Comparison of ENCODE assay signal across 17 mouse cellular contexts in genomic region chr15:59888131-59888459, GRCm38 (mm10).
DNase-seq lines count a peak whose midpoint lies in the region; ATAC-seq and TF ChIP-seq lines count a peak whose summit lies in the region.
"Had no signal": no experiment of that assay in that cellular context is flagged by ENCODE, and none has a peak within 500 bp of the region (broad histone marks: within the 10 kb centered on the region; RNA-seq: fewer than 3 reads in every experiment).

No protein-coding gene starts in this region.

- 0 out of 2 replicates have a peak, but pooled peaks cover 2% of the 10 kb centered on the region for H3K9me3 ChIP-seq in heart, embryonic 12.5 days (replicated peaks)
- no peaks in the 10 kb centered on the region for H3K9me3 ChIP-seq in liver, postnatal 0 days (ENCODE audit: low read length)
- H3K9me3 ChIP-seq in liver, embryonic 11.5 days (ENCODE audit: control insufficient read depth, low read length): no peaks in the 10 kb centered on the region
- H3K9me3 ChIP-seq: embryonic facial prominence, embryonic 10.5 days; heart, embryonic 13.5 days had no signal

- intact Hi-C loops in heart, adult 2 months (cut with DNase I): no loop called here
- intact Hi-C loops in gastrocnemius, postnatal 14 days (cut with DNase I; ENCODE audit: low total_unique reads): no loop called here
- intact Hi-C loops in left cerebral cortex, postnatal 10 days (cut with DNase I): no loop called here

- no peak for TF ChIP-seq CTCF in heart, adult 2 months (IDR thresholded peaks at IDR 0.05)
- no peak for TF ChIP-seq CTCF in liver, postnatal 0 days (IDR thresholded peaks at IDR 0.05; ENCODE audit: low read depth)

- H3K4me3 ChIP-seq in heart, embryonic 12.5 days: no peak overlapping the region
- H3K4me3 ChIP-seq in heart, adult 2 months: no peak overlapping the region
- no peak overlapping the region for H3K4me3 ChIP-seq in liver, postnatal 0 days (ENCODE audit: low read depth, low read length)
- no peak overlapping the region for H3K4me3 ChIP-seq in liver, embryonic 11.5 days (ENCODE audit: low read depth, low read length)
- H3K4me3 ChIP-seq: embryonic facial prominence, embryonic 10.5 days; heart, embryonic 13.5 days had no signal

- 21% methylated on average over 2 of the region's 2 CpGs for WGBS in heart, embryonic 12.5 days
- WGBS in heart, adult 2 months: 44% methylated on average over 2 of the region's 2 CpGs
- WGBS in liver, postnatal 0 days (ENCODE audit: insufficient replicate concordance): 28% methylated on average over 2 of the region's 2 CpGs
- 23% methylated on average over 2 of the region's 2 CpGs for WGBS in liver, embryonic 11.5 days

- H3K4me1 ChIP-seq in heart, embryonic 12.5 days (replicated peaks): peaks cover 5% of the 10 kb centered on the region; the same call in 1 of the 2 replicates
- H3K4me1 ChIP-seq in heart, adult 2 months (ENCODE audit: control insufficient read depth, insufficient read depth, low read length): no peaks in the 10 kb centered on the region
- H3K4me1 ChIP-seq in liver, postnatal 0 days (ENCODE audit: insufficient read depth): no peaks in the 10 kb centered on the region
- H3K4me1 ChIP-seq in liver, embryonic 11.5 days (replicated peaks; ENCODE audit: control insufficient read depth, insufficient read depth, low read length): no peaks in the 10 kb centered on the region

- no peak for TF ChIP-seq EP300 in heart, adult 2 months (IDR thresholded peaks at IDR 0.05; ENCODE audit: insufficient read depth, low read depth, low read length)
- TF ChIP-seq EP300 in liver, postnatal 0 days (IDR thresholded peaks at IDR 0.05; ENCODE audit: low read depth): no peak

- H3K4me2 ChIP-seq in heart, embryonic 12.5 days: peak overlapping the region; percentile 15
- H3K4me2 ChIP-seq in liver, postnatal 0 days (ENCODE audit: low read depth, low read length): peak overlapping the region; percentile 6; the same call in 1 of the 2 replicates
- H3K4me2 ChIP-seq in liver, embryonic 11.5 days: no peak overlapping the region
- H3K4me2 ChIP-seq: heart, embryonic 13.5 days had no signal

- ATAC-seq in heart, embryonic 12.5 days (ENCODE audit: insufficient number of reproducible peaks, low FRiP score): no peak
- ATAC-seq in liver, postnatal 0 days: no peak
- no peak for ATAC-seq in liver, embryonic 11.5 days (replicated peaks; ENCODE audit: low FRiP score)
- ATAC-seq in megakaryocyte, adult 5-6 weeks (ENCODE audit: poor library complexity, severe bottlenecking): peak; percentile 61
- ATAC-seq: activated CD4-positive, CD25-positive, alpha-beta regulatory T cell, adult 4 months; forebrain, embryonic 14.5 days; hindbrain, postnatal 0 days; Patski had no signal

- TF ChIP-seq POLR2A in heart, adult 2 months (IDR thresholded peaks at IDR 0.05; ENCODE audit: insufficient read depth, low read depth, low read length): no peak

- no peak overlapping the region for H3K9ac ChIP-seq in heart, embryonic 12.5 days
- H3K9ac ChIP-seq in heart, adult 2 months (ENCODE audit: low read depth, low read length): no peak overlapping the region
- no peak overlapping the region for H3K9ac ChIP-seq in liver, postnatal 0 days (replicated peaks)
- no peak overlapping the region for H3K9ac ChIP-seq in liver, embryonic 11.5 days (ENCODE audit: low read depth, low read length)
- H3K9ac ChIP-seq: heart, embryonic 13.5 days had no signal

- no peak overlapping the region for H3K27ac ChIP-seq in heart, embryonic 12.5 days (ENCODE audit: poor library complexity, severe bottlenecking)
- H3K27ac ChIP-seq in heart, adult 2 months: no peak overlapping the region
- H3K27ac ChIP-seq in liver, postnatal 0 days (ENCODE audit: low read depth): no peak overlapping the region
- no peak overlapping the region for H3K27ac ChIP-seq in liver, embryonic 11.5 days (ENCODE audit: low read depth, low read length)
- H3K27ac ChIP-seq: embryonic facial prominence, embryonic 10.5 days; heart, embryonic 13.5 days; hindbrain, postnatal 0 days had no signal

- no peaks in the 10 kb centered on the region for H3K27me3 ChIP-seq in heart, embryonic 12.5 days (replicated peaks)
- no peaks in the 10 kb centered on the region for H3K27me3 ChIP-seq in heart, adult 2 months (ENCODE audit: control insufficient read depth, insufficient read depth, low read length)
- H3K27me3 ChIP-seq in liver, postnatal 0 days (ENCODE audit: insufficient read depth, low read length): no peaks in the 10 kb centered on the region
- no peaks in the 10 kb centered on the region for H3K27me3 ChIP-seq in liver, embryonic 11.5 days (replicated peaks; ENCODE audit: control insufficient read depth, insufficient read depth, low read length)
- H3K27me3 ChIP-seq: heart, embryonic 13.5 days; Patski had no signal

- DNase-seq in heart, adult 2 months: no peak
- DNase-seq in liver, postnatal 0 days: no peak
- no peak for DNase-seq in liver, embryonic 11.5 days (ENCODE audit: low spot score)
- DNase-seq in gastrocnemius, postnatal 14 days: no peak
- no peak for DNase-seq in left cerebral cortex, postnatal 10 days (ENCODE audit: extremely low spot score in 1 of 2, low spot score in 2 of 2)
- DNase-seq: adrenal gland, postnatal 14 days; cerebellum, adult 2 months; cerebellum, postnatal 10 days; gastrocnemius, postnatal 10 days had no signal

- no peaks in the 10 kb centered on the region for H3K79me2 ChIP-seq in heart, adult 2 months (replicated peaks; ENCODE audit: control insufficient read depth, insufficient read depth, low read length)

- no peaks in the 10 kb centered on the region for H3K36me3 ChIP-seq in heart, embryonic 12.5 days
- H3K36me3 ChIP-seq in heart, adult 2 months (ENCODE audit: control insufficient read depth, insufficient read depth, low read length): no peaks in the 10 kb centered on the region
- no peaks in the 10 kb centered on the region for H3K36me3 ChIP-seq in liver, postnatal 0 days (replicated peaks; ENCODE audit: insufficient read depth, low read length)
- H3K36me3 ChIP-seq in liver, embryonic 11.5 days (ENCODE audit: control insufficient read depth, insufficient read depth, low read length): no peaks in the 10 kb centered on the region
- H3K36me3 ChIP-seq: embryonic facial prominence, embryonic 10.5 days; heart, embryonic 13.5 days had no signal
